Mouse (Mus musculus): ENCODE data around the gene Frs3. TPM values are rescaled to one million over a fixed set of nuclear protein-coding genes. Genes with fewer than 3 reads are reported as not detected.

Frs3 gene
- polyA plus RNA-seq, 1 experiment from 2014 or later, result 11.8 TPM

Other genes with a start within 250 kb of the Frs3 start
- gene Taf8, start 186.7 kb upstream of the Frs3 start, polyA plus RNA-seq (2015; fragmentation: Nextera tagmentation; extraction: Ambion mirVana), result 26.5 and 31.0 TPM in 2 replicates
- 67.6 and 75.8 TPM in 2 replicates for gene Ccnd3, start 184.0 kb upstream of the Frs3 start, polyA plus RNA-seq (2015; fragmentation: Nextera tagmentation; extraction: Ambion mirVana)
- 29.7 and 33.2 TPM in 2 replicates for gene Bysl, start 77.5 kb upstream of the Frs3 start, polyA plus RNA-seq (2015; fragmentation: Nextera tagmentation; extraction: Ambion mirVana)
- gene Med20, start 77.4 kb upstream of the Frs3 start, polyA plus RNA-seq (2015; fragmentation: Nextera tagmentation; extraction: Ambion mirVana), result 42.6 and 45.2 TPM in 2 replicates
- gene Gm20517, start 77.4 kb upstream of the Frs3 start, polyA plus RNA-seq (2015; fragmentation: Nextera tagmentation; extraction: Ambion mirVana), result 1.7 and 3.0 TPM in 2 replicates
- gene Usp49, start 58.3 kb upstream of the Frs3 start, polyA plus RNA-seq (2015; fragmentation: Nextera tagmentation; extraction: Ambion mirVana), result 10.2 and 11.2 TPM in 2 replicates
- gene Tomm6, start 644 bp upstream of the Frs3 start, polyA plus RNA-seq (2015; fragmentation: Nextera tagmentation; extraction: Ambion mirVana), result 295 and 350 TPM in 2 replicates
- 0.21 and 0.54 TPM in 2 replicates for gene Gm21981, start 5.4 kb downstream of the Frs3 start, polyA plus RNA-seq (2015; fragmentation: Nextera tagmentation; extraction: Ambion mirVana)
- not detected in 2 replicates for gene Prickle4, start 5.7 kb downstream of the Frs3 start, polyA plus RNA-seq (2015; fragmentation: Nextera tagmentation; extraction: Ambion mirVana)
- gene Pgc, start 37.8 kb downstream of the Frs3 start, polyA plus RNA-seq (2015; fragmentation: Nextera tagmentation; extraction: Ambion mirVana), result not detected in 2 replicates
- 1.5 and 1.7 TPM in 2 replicates for gene Tfeb, start 48.0 kb downstream of the Frs3 start, polyA plus RNA-seq (2015; fragmentation: Nextera tagmentation; extraction: Ambion mirVana)
- gene Mdfi, start 145.7 kb downstream of the Frs3 start, polyA plus RNA-seq (2015; fragmentation: Nextera tagmentation; extraction: Ambion mirVana), result 2.6 and 3.1 TPM in 2 replicates
- 13.4 and 15.6 TPM in 2 replicates for gene Foxp4, start 235.6 kb downstream of the Frs3 start, polyA plus RNA-seq (2015; fragmentation: Nextera tagmentation; extraction: Ambion mirVana)